Mouse (Mus musculus) MEL (cell line): ENCODE data around the gene Ucn3. TPM values are rescaled to one million over a fixed set of nuclear protein-coding genes. Genes with fewer than 3 reads are reported as not detected.

ENCODE experiments used
- DNase-seq: peaks from one replicate; pipeline ENCODE4 v3.0.0; 2011; ENCODE audit warnings: low read depth, low spot score
- H3K27ac ChIP-seq: 2 replicates; pipeline ENCODE4 v1.5.1; 2012; ENCODE audit warnings: low read depth, mild to moderate bottlenecking, control low read depth, low read length, moderate library complexity; ENCODE audit not compliant: control insufficient read depth
- H3K27me3 ChIP-seq, 2 experiments: fragments of 150-350 bp in 1 of 2; sonication (generic) in 1 of 2; 2 replicates each; pipeline ENCODE4 v1.6.1; 2012; ENCODE audit warnings: low read length in 2 of 2, mild to moderate bottlenecking in 2 of 2, improper control_type of control experiment in 1 of 2, moderate library complexity in 1 of 2; ENCODE audit not compliant: insufficient read depth in 2 of 2, control insufficient read depth in 1 of 2
- H3K36me3 ChIP-seq, 2 experiments: 2 replicates each; pipeline ENCODE4 v1.6.1; 2012 to 2014; ENCODE audit warnings: low read length in 2 of 2, improper control_type of control experiment in 1 of 2, inconsistent platforms in 1 of 2, mild to moderate bottlenecking in 1 of 2; ENCODE audit not compliant: insufficient read depth in 2 of 2, control insufficient read depth in 1 of 2
- H3K4me1 ChIP-seq, 2 experiments: fragments of 150-350 bp in 1 of 2; sonication (generic) in 1 of 2; 2 replicates each; pipeline ENCODE4 v1.6.1; 2012; ENCODE audit warnings: low read length in 2 of 2, improper control_type of control experiment in 1 of 2, mild to moderate bottlenecking in 1 of 2; ENCODE audit not compliant: insufficient read depth in 2 of 2, control insufficient read depth in 1 of 2
- H3K4me3 ChIP-seq, 2 experiments: fragments of 150-350 bp in 1 of 2; sonication (generic) in 1 of 2; 2 replicates each; pipeline ENCODE4 v1.5.1; 2012; ENCODE audit warnings: low read depth in 2 of 2, low read length in 2 of 2, mild to moderate bottlenecking in 2 of 2, moderate library complexity in 2 of 2, control low read depth in 1 of 2, improper control_type of control experiment in 1 of 2; ENCODE audit not compliant: control insufficient read depth in 1 of 2, insufficient read depth in 1 of 2
- H3K79me2 ChIP-seq: 2 replicates; pipeline ENCODE4 v1.6.1; 2012; ENCODE audit warnings: mild to moderate bottlenecking, low read length, moderate library complexity; ENCODE audit not compliant: control insufficient read depth, poor library complexity, insufficient read depth
- H3K9ac ChIP-seq: 2 replicates; pipeline ENCODE4 v1.6.1; 2012; ENCODE audit warnings: low read depth, mild to moderate bottlenecking, control low read depth, low read length, moderate library complexity; ENCODE audit not compliant: control insufficient read depth, poor library complexity, severe bottlenecking
- H3K9me3 ChIP-seq: fragments of 150-350 bp; sonication (generic); replicated peaks from 2 replicates; pipeline ENCODE4 v1.6.1; 2012; ENCODE audit warnings: mild to moderate bottlenecking, low read length, improper control_type of control experiment, moderate library complexity; ENCODE audit not compliant: insufficient read depth
- CHD1 ChIP-seq: IDR thresholded peaks from 2 replicates; pipeline ENCODE4 v1.6.1; 2012; ENCODE audit warnings: low read depth, mild to moderate bottlenecking, inconsistent platforms, low read length, improper control_type of control experiment
- CTCF ChIP-seq, 3 experiments: IDR thresholded peaks in 2 of 3; conservative IDR thresholded peaks in 1 of 3; 2 replicates each; pipeline ENCODE4 v1.5.1; 2011 to 2012; ENCODE audit warnings: low read length in 3 of 3, low read depth in 2 of 3, mild to moderate bottlenecking in 2 of 3, improper control_type of control experiment in 1 of 3, inconsistent platforms in 1 of 3, mixed read lengths in 1 of 3, moderate library complexity in 1 of 3; ENCODE audit not compliant: control insufficient read depth in 1 of 3, insufficient read depth in 1 of 3, poor library complexity in 1 of 3, severe bottlenecking in 1 of 3
- E2F4 ChIP-seq: IDR thresholded peaks from 2 replicates; pipeline ENCODE4 v1.6.1; 2011; ENCODE audit warnings: low read depth, low read length, improper control_type of control experiment, borderline replicate concordance
- ELF1 ChIP-seq: IDR thresholded peaks from 2 replicates; pipeline ENCODE4 v1.6.1; 2014; ENCODE audit warnings: low read depth, mild to moderate bottlenecking, inconsistent platforms, low read length, improper control_type of control experiment, moderate library complexity
- EP300 ChIP-seq, 2 experiments: IDR thresholded peaks; 2 replicates each; pipeline ENCODE4 v1.6.1; 2011; ENCODE audit warnings: improper control_type of control experiment in 2 of 2, low read length in 2 of 2, low read depth in 1 of 2, mild to moderate bottlenecking in 1 of 2
- ETS1 ChIP-seq: IDR thresholded peaks from 2 replicates; pipeline ENCODE4 v1.6.1; 2012; ENCODE audit warnings: low read depth, mild to moderate bottlenecking, inconsistent platforms, low read length, improper control_type of control experiment, moderate library complexity
- GABPA ChIP-seq: IDR thresholded peaks from 2 replicates; pipeline ENCODE4 v1.6.1; 2012; ENCODE audit warnings: low read depth, mild to moderate bottlenecking, inconsistent platforms, low read length, improper control_type of control experiment, moderate library complexity
- GATA1 ChIP-seq: IDR thresholded peaks from 2 replicates; pipeline ENCODE4 v1.6.1; 2011; ENCODE audit warnings: low read depth, low read length, improper control_type of control experiment
- JUND ChIP-seq: IDR thresholded peaks from 2 replicates; pipeline ENCODE4 v1.6.1; 2011; ENCODE audit warnings: low read depth, mild to moderate bottlenecking, improper control_type of control experiment, low read length
- KAT2A ChIP-seq: conservative IDR thresholded peaks from 2 replicates; pipeline ENCODE4 v1.6.1; 2012; ENCODE audit warnings: low read depth, low read length, improper control_type of control experiment, inconsistent platforms
- MAX ChIP-seq: IDR thresholded peaks from 2 replicates; pipeline ENCODE4 v1.6.1; 2011; ENCODE audit warnings: low read length, improper control_type of control experiment
- MAZ ChIP-seq: IDR thresholded peaks from 2 replicates; pipeline ENCODE4 v1.6.1; 2012; ENCODE audit warnings: low read depth, mild to moderate bottlenecking, inconsistent platforms, low read length, improper control_type of control experiment
- MXI1 ChIP-seq: IDR thresholded peaks from 2 replicates; pipeline ENCODE4 v1.6.1; 2011; ENCODE audit warnings: mild to moderate bottlenecking, low read depth, low read length, improper control_type of control experiment
- MYB ChIP-seq: IDR thresholded peaks from 2 replicates; pipeline ENCODE4 v1.6.1; 2011; ENCODE audit warnings: mild to moderate bottlenecking, low read depth, low read length, improper control_type of control experiment
- MYC ChIP-seq: IDR thresholded peaks from 2 replicates; pipeline ENCODE4 v1.6.1; 2011; ENCODE audit warnings: low read depth, mild to moderate bottlenecking, low read length, improper control_type of control experiment, moderate library complexity
- NELFE ChIP-seq: IDR thresholded peaks from 2 replicates; pipeline ENCODE4 v1.6.1; 2011; ENCODE audit warnings: low read depth, low read length, improper control_type of control experiment
- NRF1 ChIP-seq: IDR thresholded peaks from 2 replicates; pipeline ENCODE4 v1.6.1; 2014; ENCODE audit warnings: low read depth, mild to moderate bottlenecking, inconsistent platforms, low read length, improper control_type of control experiment, moderate library complexity; ENCODE audit not compliant: poor library complexity, insufficient read depth, severe bottlenecking
- POLR2A ChIP-seq, 2 experiments: IDR thresholded peaks; 2 replicates each; pipeline ENCODE4 v1.6.1; 2011 to 2012; ENCODE audit warnings: low read length in 2 of 2, mild to moderate bottlenecking in 2 of 2, control low read depth in 1 of 2, improper control_type of control experiment in 1 of 2, low read depth in 1 of 2, moderate library complexity in 1 of 2; ENCODE audit not compliant: control insufficient read depth in 1 of 2, insufficient read depth in 1 of 2, poor library complexity in 1 of 2
- POLR2AphosphoS2 ChIP-seq: IDR thresholded peaks from 2 replicates; pipeline ENCODE4 v1.6.1; 2011; ENCODE audit warnings: low read length, improper control_type of control experiment
- POLR2AphosphoS5 ChIP-seq: IDR thresholded peaks from 2 replicates; pipeline ENCODE4 v1.6.1; 2012; ENCODE audit warnings: low read depth, borderline replicate concordance, mild to moderate bottlenecking, inconsistent platforms, low read length, moderate library complexity, mixed read lengths
- RCOR1 ChIP-seq: IDR thresholded peaks from 2 replicates; pipeline ENCODE4 v1.6.1; 2012; ENCODE audit warnings: low read depth, mild to moderate bottlenecking, inconsistent platforms, low read length, improper control_type of control experiment
- SIN3A ChIP-seq: IDR thresholded peaks from 2 replicates; pipeline ENCODE4 v1.6.1; 2012; ENCODE audit warnings: low read length, improper control_type of control experiment, inconsistent platforms
- SMC3 ChIP-seq: IDR thresholded peaks from 2 replicates; pipeline ENCODE4 v1.6.1; 2011; ENCODE audit warnings: low read depth, low read length, improper control_type of control experiment
- TBP ChIP-seq: IDR thresholded peaks from 2 replicates; pipeline ENCODE4 v1.8.0; 2011; ENCODE audit warnings: low read depth, low read length, improper control_type of control experiment
- TCF12 ChIP-seq: IDR thresholded peaks from 2 replicates; pipeline ENCODE4 v1.6.1; 2014; ENCODE audit warnings: low read depth, mild to moderate bottlenecking, inconsistent platforms, low read length, improper control_type of control experiment, moderate library complexity
- UBTF ChIP-seq: IDR thresholded peaks from 2 replicates; pipeline ENCODE4 v1.6.1; 2012; ENCODE audit warnings: low read depth, mild to moderate bottlenecking, inconsistent platforms, low read length, improper control_type of control experiment, moderate library complexity, borderline replicate concordance; ENCODE audit not compliant: insufficient read depth
- ZC3H11A ChIP-seq: IDR thresholded peaks from 2 replicates; pipeline ENCODE4 v1.6.1; 2012; ENCODE audit warnings: low read depth, mild to moderate bottlenecking, inconsistent platforms, low read length, improper control_type of control experiment
- ZKSCAN1 ChIP-seq: IDR thresholded peaks from 2 replicates; pipeline ENCODE4 v1.6.1; 2012; ENCODE audit warnings: low read depth, mild to moderate bottlenecking, inconsistent platforms, low read length, improper control_type of control experiment, moderate library complexity
- ZMIZ1 ChIP-seq: IDR thresholded peaks from 2 replicates; pipeline ENCODE4 v1.6.1; 2012; ENCODE audit warnings: low read depth, mild to moderate bottlenecking, inconsistent platforms, low read length, improper control_type of control experiment, moderate library complexity
- polyA plus RNA-seq, 2 experiments: library from polyadenylated mRNA; stranded (reverse) in 1 of 2; unstranded in 1 of 2; fragments of >175 nt in 1 of 2; fragments of >200 nt in 1 of 2; gene quantifications; 2 replicates each; pipeline versions ENCODE4 v1.2.1 to v1.2.4; 2012; ENCODE audit warnings: low replicate concordance in 2 of 2, low read depth in 1 of 2; ENCODE audit not compliant: insufficient read length in 2 of 2, insufficient read depth in 1 of 2, missing spikeins in 1 of 2
- total RNA-seq: library from RNA; depleted of rRNA; stranded (reverse); fragments of 300-350 nt; gene quantifications from 2 replicates; pipeline ENCODE4 v1.2.3, GENCODE M21; 2012

The Ucn3 gene
- total and polyA plus RNA-seq, 3 experiments, result not detected

DNA sequence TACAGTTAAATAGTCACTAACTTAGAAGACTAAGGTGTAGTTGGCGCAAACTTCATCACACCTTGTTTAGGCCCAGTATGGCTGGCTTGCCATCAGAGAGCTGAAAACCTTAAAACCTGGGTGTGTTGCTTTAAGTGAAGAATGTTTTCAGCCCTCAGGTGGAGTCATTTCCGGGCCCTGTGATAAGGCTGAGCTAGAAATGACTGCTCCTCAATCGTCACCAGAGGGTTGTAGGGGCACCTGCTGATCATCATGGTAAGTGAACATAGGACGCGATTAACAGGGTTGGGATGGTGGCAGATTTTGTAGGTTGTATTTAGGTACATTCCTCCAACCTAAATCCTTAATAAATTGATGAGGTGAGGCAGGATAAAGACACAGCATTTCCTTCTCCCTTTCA, 20.7 kb downstream of the Ucn3 start:
- Histone ChIP-seq H3K27ac (no peak overlapping the region), H3K9ac (no peak overlapping the region), H3K9me3 (no peaks in the 10 kb centered on the region), H3K79me2 (no peaks in the 10 kb centered on the region), H3K27me3 (peaks cover 4 to 6% of the 10 kb centered on the region in 2 experiments), H3K4me1 (no peaks in the 10 kb centered on the region), H3K4me3 (no peak overlapping the region), H3K36me3 (no peaks in the 10 kb centered on the region)
- DNase-seq, result no peak
- TF ChIP-seq CHD1 (no peak), ETS1 (no peak), ZKSCAN1 (no peak), MYC (no peak), GATA1 (no peak), ZC3H11A (no peak), ELF1 (no peak), RCOR1 (no peak), EP300 (IDR thresholded peaks at IDR 0.05; ENCODE audit: low read depth in 1 of 2, low read length in 2 of 2) (no peak), CTCF (IDR thresholded peaks at IDR 0.05 in 2 of 3, conservative IDR thresholded peaks at IDR 0.05 in 1 of 3; ENCODE audit: control insufficient read depth in 1 of 3, insufficient read depth in 1 of 3, low read depth in 2 of 3, low read length in 3 of 3, poor library complexity in 1 of 3, severe bottlenecking in 1 of 3) (no peak), POLR2AphosphoS5 (no peak), KAT2A (no peak), UBTF (no peak), MAX (no peak), SMC3 (no peak), MAZ (no peak), E2F4 (no peak), SIN3A (no peak)

DNA sequence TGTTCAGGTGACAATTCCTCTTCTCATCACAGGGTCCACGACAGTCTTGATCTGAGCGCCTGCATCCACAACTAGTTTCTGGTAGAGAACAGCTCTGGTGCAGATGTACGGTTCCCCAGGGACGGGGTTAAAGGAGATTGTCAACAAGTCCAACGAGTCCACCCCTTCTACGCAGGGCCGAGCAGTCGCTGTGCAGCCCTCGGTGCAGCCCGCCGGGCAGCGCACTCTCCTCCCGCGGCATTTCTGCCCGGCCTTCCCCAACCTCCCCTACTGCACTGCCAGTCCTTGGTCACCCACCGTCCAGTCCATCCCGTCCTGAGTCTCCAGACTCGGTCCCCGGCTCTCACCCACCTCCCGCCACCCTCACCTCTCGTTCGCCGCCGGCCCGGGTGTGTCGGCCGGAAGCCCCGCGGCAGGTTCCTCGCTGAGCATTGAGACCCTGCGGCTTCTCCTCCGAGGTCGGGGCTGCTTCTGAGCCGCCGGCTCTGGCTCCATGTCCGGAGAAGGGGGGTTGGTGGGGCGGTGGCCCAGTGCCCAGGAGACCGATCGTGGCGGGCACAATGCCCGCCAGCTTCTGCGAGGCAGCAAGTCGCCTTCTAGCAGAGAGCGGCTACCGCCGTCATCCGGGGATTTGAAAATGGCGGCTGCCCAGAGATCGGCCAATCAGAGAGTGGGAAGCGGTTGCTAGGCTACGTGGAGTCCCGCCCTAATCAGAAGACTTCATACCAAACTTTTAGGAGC, 27.4 kb downstream of the Ucn3 start, which contains the start of the genes Net1 and Tubal3:
Net1 (minus strand) TSS at position 650 of the 741 bp plus-strand sequence.
Tubal3 (plus strand) TSS at position 704 of the 741 bp plus-strand sequence.
- peak; percentile 94 for DNase-seq
- Histone ChIP-seq H3K27ac (peak within 1 kb of the TSS; percentile 34), H3K9ac (peak within 1 kb of the TSS; percentile 86), H3K9me3 (no peaks in the 10 kb centered on the region), H3K36me3 (peaks cover 0 to 18% of the 10 kb centered on the region in 2 experiments; a peak in 2 of 4 replicates), H3K4me1 (peaks cover 11 to 13% of the 10 kb centered on the region in 2 experiments), H3K4me3 (peak within 1 kb of the TSS; percentile 75 to 89), H3K79me2 (peaks cover 15% of the 10 kb centered on the region), H3K27me3 (no peaks in the 10 kb centered on the region)
- TF ChIP-seq POLR2AphosphoS2 (peak; percentile 80), POLR2AphosphoS5 (no peak), TBP (peak; percentile 78), SMC3 (no peak), JUND (no peak), ELF1 (no peak; the same call in 1 of the 2 replicates), KAT2A (no peak), EP300 (IDR thresholded peaks at IDR 0.05; ENCODE audit: low read depth in 1 of 2, low read length in 2 of 2) (no peak), NRF1 (no peak), ZC3H11A (no peak), ZMIZ1 (peak; percentile 48; the same call in 1 of the 2 replicates), POLR2A (IDR thresholded peaks at IDR 0.05; ENCODE audit: control insufficient read depth in 1 of 2, insufficient read depth in 1 of 2, low read depth in 1 of 2, low read length in 2 of 2, poor library complexity in 1 of 2) (peak; percentile 81 to 95), TCF12 (no peak), CTCF (IDR thresholded peaks at IDR 0.05 in 2 of 3, conservative IDR thresholded peaks at IDR 0.05 in 1 of 3; ENCODE audit: control insufficient read depth in 1 of 3, insufficient read depth in 1 of 3, low read depth in 2 of 3, low read length in 3 of 3, poor library complexity in 1 of 3, severe bottlenecking in 1 of 3) (no peak), NELFE (peak; percentile 89), E2F4 (peak; percentile 87; the same call in 1 of the 2 replicates), SIN3A (peak; percentile 90), MXI1 (peak; percentile 34), UBTF (peak; percentile 81; the same call in 1 of the 2 replicates), GABPA (no peak), MYB (no peak)
